Mouse (Mus musculus) E14TG2a.4 (cell line): ENCODE results near the gene C1ql1.

ENCODE experiments used
- CTCF ChIP-seq: conservative IDR thresholded peaks from 2 replicates; pipeline ENCODE4 v1.5.1; 2014; ENCODE audit warnings: low read length
- NANOG ChIP-seq: IDR thresholded peaks from 2 replicates; pipeline ENCODE4 v1.6.1; 2014; ENCODE audit warnings: borderline replicate concordance, low read length, mixed read lengths

- TF ChIP-seq CTCF (no peak), NANOG (no peak)
Measured at GRCm38 (mm10) chr11:102990152-102990663, 43.7 kb upstream of the C1ql1 start.
